Mouse (Mus musculus) liver, postnatal 0 days (tissue): ENCODE data around the gene Sae1. TPM values are rescaled to one million over a fixed set of nuclear protein-coding genes. Genes with fewer than 3 reads are reported as not detected.

Source experiments
- ATAC-seq: fragments of 200-750 bp; cut with Nextera tagmentation; 2 replicates; pipeline ENCODE4 v1.8.0; 2017; ENCODE audit warnings: mild to moderate bottlenecking, moderate library complexity
- DNase-seq: peaks from one replicate; pipeline ENCODE4 v3.0.0-alpha.2; 2016
- H3K27ac ChIP-seq: fragments of 300-500 bp; sonication (generic); 2 replicates; pipeline ENCODE4 v1.5.1; 2014; ENCODE audit warnings: antibody characterized with exemption, moderate library complexity, mild to moderate bottlenecking, low read depth
- H3K27me3 ChIP-seq: fragments of 300-500 bp; sonication (generic); 2 replicates; pipeline ENCODE4 v1.6.1; 2014; ENCODE audit warnings: low read length, control low read depth, mixed read lengths; ENCODE audit not compliant: insufficient read depth
- H3K36me3 ChIP-seq: fragments of 300-500 bp; sonication (generic); replicated peaks from 2 replicates; pipeline ENCODE4 v1.6.1; 2014; ENCODE audit warnings: mild to moderate bottlenecking, control low read depth, low read length, moderate library complexity, mixed read lengths; ENCODE audit not compliant: insufficient read depth
- H3K4me1 ChIP-seq: fragments of 300-500 bp; sonication (generic); 2 replicates; pipeline ENCODE4 v1.6.1; 2014; ENCODE audit warnings: antibody characterized with exemption, mild to moderate bottlenecking, control low read depth; ENCODE audit not compliant: insufficient read depth
- H3K4me2 ChIP-seq: fragments of 300-500 bp; sonication (generic); 2 replicates; pipeline ENCODE4 v1.6.1; 2014; ENCODE audit warnings: low read depth, mild to moderate bottlenecking, low read length, moderate library complexity, mixed read lengths
- H3K4me3 ChIP-seq: fragments of 300-500 bp; sonication (generic); 2 replicates; pipeline ENCODE4 v1.5.1; 2014; ENCODE audit warnings: low read depth, low read length
- H3K9ac ChIP-seq: fragments of 300-500 bp; sonication (generic); replicated peaks from 2 replicates; pipeline ENCODE4 v1.6.1; 2014; ENCODE audit warnings: mild to moderate bottlenecking, moderate library complexity
- H3K9me3 ChIP-seq: fragments of 300-500 bp; sonication (generic); 2 replicates; pipeline ENCODE4 v1.6.1; 2016; ENCODE audit warnings: mild to moderate bottlenecking, control low read depth, low read length, mixed read lengths
- CTCF ChIP-seq: sonication (generic); IDR thresholded peaks from 2 replicates; pipeline ENCODE4 v1.5.1; 2016; ENCODE audit warnings: antibody characterized with exemption, low read depth
- EP300 ChIP-seq: IDR thresholded peaks from 2 replicates; pipeline ENCODE4 v1.6.1; 2016; ENCODE audit warnings: antibody characterized with exemption, low read depth, mild to moderate bottlenecking
- WGBS: fragments of 180-500 bp; shearing (Covaris S2); extraction: QIAGEN DNeasy Blood & Tissue Kit; methylation state at CpG from one replicate; pipeline ENCODE4 v1.1.7; 2014; ENCODE audit not compliant: insufficient replicate concordance; 5-methylcytosine and 5-hydroxymethylcytosine counted together
- polyA plus RNA-seq: library from polyadenylated mRNA; unstranded; fragments of >200 nt; fragmentation: Nextera tagmentation; extraction: Ambion mirVana; gene quantifications from 2 replicates; pipeline ENCODE4 v1.2.1, GENCODE M21; 2015

The Sae1 gene
- polyA plus RNA-seq, 1 experiment from 2014 or later, result 51.9 TPM

- whole genome bisulfite sequencing, result 65% methylated on average over 2 of the region's 2 CpGs
- H3K27me3 ChIP-seq, result peaks cover 14% of the 10 kb centered on the region
- ATAC-seq, result no peak
- TF ChIP-seq CTCF (no peak), EP300 (no peak)
- DNase-seq, result no peak
- no peaks in the 10 kb centered on the region for H3K36me3 ChIP-seq
- no peaks in the 10 kb centered on the region for H3K9me3 ChIP-seq
- no peak overlapping the region for H3K9ac ChIP-seq
- H3K4me1 ChIP-seq, result peaks cover 22% of the 10 kb centered on the region
- H3K27ac ChIP-seq, result no peak overlapping the region; the same call in 1 of the 2 replicates
- H3K4me3 ChIP-seq, result no peak overlapping the region
- H3K4me2 ChIP-seq, result no peak overlapping the region
These were observed 90.0 kb downstream of the Sae1 start for GRCm38 (mm10) chr7:16297616-16298015.

- peaks cover 22% of the 10 kb centered on the region for H3K4me1 ChIP-seq
- H3K9ac ChIP-seq, result peak overlapping the region; percentile 52; the same call in 1 of the 2 replicates
- peak overlapping the region; percentile 77 for H3K4me2 ChIP-seq
- no peaks in the 10 kb centered on the region for H3K36me3 ChIP-seq
- peaks cover 14% of the 10 kb centered on the region for H3K27me3 ChIP-seq
- H3K27ac ChIP-seq, result peak overlapping the region; percentile 94
- TF ChIP-seq EP300, result peak; percentile 44; the same call in 1 of the 2 replicates
- TF ChIP-seq CTCF, result peak; percentile 51
- ATAC-seq (peak; percentile 50), DNase-seq (peak; percentile 94)
- WGBS, result 5% methylated on average over 22 of the region's 22 CpGs
- no peaks in the 10 kb centered on the region for H3K9me3 ChIP-seq
- peak overlapping the region; percentile 43 for H3K4me3 ChIP-seq
These were observed 90.7 kb downstream of the Sae1 start for GRCm38 (mm10) chr7:16296766-16297390.

DNA sequence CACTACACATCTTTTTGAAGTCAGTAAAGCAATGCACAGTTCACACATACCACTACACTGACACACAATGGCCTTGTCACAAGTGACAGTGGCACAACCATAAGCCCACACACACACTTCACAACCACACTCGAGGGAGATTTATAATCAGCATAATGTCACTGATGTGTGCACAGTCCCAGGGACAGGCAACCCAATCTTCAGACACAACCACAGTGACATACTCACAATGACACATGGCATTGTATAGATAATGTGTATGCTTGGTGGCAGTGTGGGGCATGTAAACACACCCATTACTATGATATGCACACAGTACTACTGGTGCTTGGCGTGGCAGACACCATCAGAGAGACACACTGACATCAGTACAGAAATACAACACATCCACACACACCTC lies 91.5 kb downstream of the Sae1 start:
- Histone ChIP-seq H3K36me3 (no peaks in the 10 kb centered on the region), H3K27ac (peak overlapping the region; percentile 94), H3K9ac (no peak overlapping the region), H3K27me3 (peaks cover 14% of the 10 kb centered on the region), H3K4me3 (no peak overlapping the region; the same call in 1 of the 2 replicates), H3K9me3 (no peaks in the 10 kb centered on the region), H3K4me2 (peak overlapping the region; percentile 77), H3K4me1 (peaks cover 22% of the 10 kb centered on the region)
- DNase-seq (peak; percentile 21), ATAC-seq (peak; percentile 6)
- no peak for TF ChIP-seq EP300
- no peak for TF ChIP-seq CTCF
- 22% methylated on average over 2 of the region's 2 CpGs for WGBS

DNA sequence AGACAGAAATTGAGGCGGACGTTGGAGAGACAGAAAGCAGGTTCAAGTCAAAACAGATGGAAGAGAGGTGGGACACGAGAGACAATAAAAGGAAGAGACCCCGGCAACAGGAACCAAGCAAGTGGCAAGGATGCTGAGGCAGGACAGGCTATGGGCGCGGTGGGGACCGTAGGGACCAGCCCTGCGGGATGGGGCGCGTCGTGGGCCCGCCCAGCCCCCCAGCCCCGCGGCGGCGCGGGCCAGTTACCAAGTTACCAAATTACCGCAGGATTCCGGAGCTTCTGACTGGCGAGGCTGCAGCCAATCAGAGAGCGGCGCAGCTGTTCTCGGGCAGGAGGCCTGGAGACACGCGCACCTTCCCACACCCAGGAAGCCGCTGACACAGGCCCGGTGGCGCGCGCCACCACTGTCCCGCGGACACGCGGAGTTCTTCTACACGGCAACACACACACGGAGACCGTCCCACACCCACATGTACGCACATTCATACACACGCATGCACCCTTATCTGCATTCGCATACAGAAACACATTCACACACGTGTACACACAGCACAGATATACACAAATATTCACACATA lies 92.2 kb downstream of the Sae1 start:
- H3K4me1 ChIP-seq, result peaks cover 22% of the 10 kb centered on the region
- H3K4me3 ChIP-seq, result peak overlapping the region; percentile 47
- DNase-seq (peak; percentile 87), ATAC-seq (peak; percentile 75)
- H3K36me3 ChIP-seq, result no peaks in the 10 kb centered on the region
- peak overlapping the region; percentile 47 for H3K9ac ChIP-seq
- 3% methylated on average over 38 of the region's 41 CpGs for WGBS
- TF ChIP-seq EP300, result no peak
- no peak; the same call in 1 of the 2 replicates for TF ChIP-seq CTCF
- H3K27me3 ChIP-seq, result peaks cover 14% of the 10 kb centered on the region
- peak overlapping the region; percentile 94 for H3K27ac ChIP-seq
- H3K4me2 ChIP-seq, result peak overlapping the region; percentile 77
- no peaks in the 10 kb centered on the region for H3K9me3 ChIP-seq

DNA sequence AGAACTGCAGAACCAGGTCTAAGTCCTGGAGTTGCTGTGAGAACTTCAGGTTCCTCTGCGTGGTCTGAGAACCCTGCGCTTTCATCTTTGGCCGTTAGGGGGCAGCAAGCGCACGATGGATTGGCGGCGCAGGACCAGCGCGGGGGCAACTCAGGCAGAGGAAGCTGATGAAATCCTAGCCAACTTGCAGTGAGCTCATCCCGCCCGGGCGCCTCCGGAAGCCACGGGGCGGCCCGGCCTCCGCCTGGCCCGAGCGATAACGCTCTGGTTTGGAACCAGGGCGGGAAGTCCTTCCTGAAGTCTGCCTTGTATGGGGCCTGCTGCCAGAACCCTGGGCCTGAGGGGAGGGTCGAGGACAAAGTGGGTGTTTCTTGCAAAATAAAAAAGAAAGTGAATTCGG lies 92.8 kb downstream of the Sae1 start:
- TF ChIP-seq EP300 (peak; percentile 96), CTCF (peak; percentile 100)
- ATAC-seq, result peak; percentile 87
- H3K4me1 ChIP-seq, result peaks cover 18% of the 10 kb centered on the region
- peak overlapping the region; percentile 47 for H3K9ac ChIP-seq
- peaks cover 9% of the 10 kb centered on the region for H3K27me3 ChIP-seq
- no peaks in the 10 kb centered on the region for H3K36me3 ChIP-seq
- H3K27ac ChIP-seq, result peak overlapping the region; percentile 94
- H3K4me2 ChIP-seq, result peak overlapping the region; percentile 77
- H3K9me3 ChIP-seq, result no peaks in the 10 kb centered on the region
- peak overlapping the region; percentile 47 for H3K4me3 ChIP-seq
- peak; percentile 97 for DNase-seq
- WGBS, result under 1% methylated on average over 23 of the region's 23 CpGs

- WGBS, result 20% methylated on average over 4 of the region's 4 CpGs
- 0 out of 2 replicates have a peak overlapping the region, but pooled peaks have one; percentile 35 for H3K9ac ChIP-seq
These were observed 93.3 kb downstream of the Sae1 start for GRCm38 (mm10) chr7:16294346-16294745.

More at GRCm38 (mm10) chr7:16294346-16294745, 93.3 kb downstream of the Sae1 start:
- Histone ChIP-seq H3K27ac (peak overlapping the region; percentile 94), H3K4me3 (peak overlapping the region; percentile 47; the same call in 1 of the 2 replicates), H3K27me3 (peaks cover 4% of the 10 kb centered on the region), H3K36me3 (no peaks in the 10 kb centered on the region), H3K4me2 (peak overlapping the region; percentile 77), H3K9me3 (no peaks in the 10 kb centered on the region), H3K4me1 (peaks cover 17% of the 10 kb centered on the region)
- ATAC-seq (peak; percentile 54), DNase-seq (peak; percentile 61)
- TF ChIP-seq CTCF (peak; percentile 30; the same call in 1 of the 2 replicates), EP300 (no peak)
